Mouse (Mus musculus) G1E (cell line): Measurements from ENCODE around the gene Ugt1a6b.
A peak's percentile ranks its signal among the peaks of the same experiment; 100 is the strongest.

Experiments
- CTCF ChIP-seq: IDR thresholded peaks from 2 replicates; pipeline ENCODE4 v1.5.1; 2012; ENCODE audit warnings: low read depth, low read length, inconsistent platforms, mixed read lengths
- GATA1 ChIP-seq: IDR thresholded peaks from 2 replicates; pipeline ENCODE4 v1.6.1; 2012; ENCODE audit warnings: borderline replicate concordance, low read length, inconsistent platforms, mixed read lengths
- POLR2AphosphoS5 ChIP-seq: IDR thresholded peaks from 2 replicates; pipeline ENCODE4 v1.6.1; 2012; ENCODE audit warnings: low read depth, low read length, inconsistent platforms; ENCODE audit not compliant: insufficient replicate concordance
- TAL1 ChIP-seq: conservative IDR thresholded peaks from 2 replicates; pipeline ENCODE4 v1.6.1; 2012; ENCODE audit warnings: low read depth, low read length, inconsistent platforms, mixed read lengths

GRCm38 (mm10) chr1:88237311-88237710 is 134.3 kb downstream of the Ugt1a6b start:
- TF ChIP-seq CTCF = 0 out of 2 replicates have a peak, but pooled peaks have one; percentile 1
- no peak for TF ChIP-seq TAL1
- TF ChIP-seq GATA1 = no peak
- no peak for TF ChIP-seq POLR2AphosphoS5
